Mouse (Mus musculus) ES-Bruce4 (cell line): ENCODE measurements at regions not wholly inside any gene's neighbourhood (a gene's known extent, or its start where the extent isn't known, plus 50 kb on each side); places are given as distances from the start of the nearest gene placed in this dataset.

Experiments used
- CTCF ChIP-seq: IDR thresholded peaks from one replicate; pipeline ENCODE4 v1.8.1; 2011; ENCODE audit warnings: low read depth, low read length
- EP300 ChIP-seq: IDR thresholded peaks from 2 replicates; pipeline ENCODE4 v1.6.1; 2011; ENCODE audit warnings: low read depth, low read length; ENCODE audit not compliant: insufficient read depth
- POLR2A ChIP-seq: IDR thresholded peaks from one replicate; pipeline ENCODE4 v1.8.1; 2011; ENCODE audit warnings: low read length; ENCODE audit not compliant: insufficient read depth

GRCm38 (mm10) chr3:52729731-52730130 is 287.3 kb downstream of the Cog6 start:
- TF ChIP-seq CTCF (no peak), POLR2A (no peak), EP300 (no peak)
